In genomic region chr6:97617266-97617743, GRCm38 (mm10) we compare ENCODE assay signal across 8 mouse cellular contexts. TPM values are rescaled to one million over a fixed set of nuclear protein-coding genes. Genes with fewer than 3 reads are reported as not detected.
DNase-seq lines count a peak whose midpoint lies in the region; ATAC-seq and TF ChIP-seq lines count a peak whose summit lies in the region.

TSS of gene Frmd4b (minus strand) at chr6:97617541.

- peak; percentile 76 for ATAC-seq in embryonic facial prominence, embryonic 13.5 days (ENCODE audit: insufficient number of reproducible peaks, insufficient read depth, low FRiP score, low TSS enrichment, low read depth)
- ATAC-seq in midbrain, embryonic 11.5 days (ENCODE audit: low FRiP score): peak; percentile 95
- ATAC-seq in stomach, embryonic 15.5 days (ENCODE audit: insufficient read depth, low FRiP score, low read depth): peak; percentile 69; the same call in 1 of the 2 replicates

- TF ChIP-seq CTCF in kidney, adult 2 months (conservative IDR thresholded peaks at IDR 0.05; ENCODE audit: insufficient read depth, insufficient read length, low read depth, low read length): no peak

- under 1% methylated on average over 42 of the region's 42 CpGs for WGBS in embryonic facial prominence, embryonic 13.5 days
- WGBS in kidney, adult 2 months: 2% methylated on average over 41 of the region's 42 CpGs
- 1% methylated on average over 42 of the region's 42 CpGs for WGBS in midbrain, embryonic 11.5 days
- under 1% methylated on average over 41 of the region's 42 CpGs for WGBS in stomach, embryonic 15.5 days

- peak within 1 kb of the TSS; percentile 72 for H3K9ac ChIP-seq in embryonic facial prominence, embryonic 13.5 days
- H3K9ac ChIP-seq in midbrain, embryonic 11.5 days (ENCODE audit: low read length): peak within 1 kb of the TSS; percentile 90
- H3K9ac ChIP-seq in stomach, embryonic 15.5 days: peak within 1 kb of the TSS; percentile 12; the same call in 1 of the 2 replicates

- peaks cover 16% of the 10 kb centered on the region for H3K4me1 ChIP-seq in embryonic facial prominence, embryonic 13.5 days
- H3K4me1 ChIP-seq in kidney, adult 2 months (ENCODE audit: control insufficient read depth, insufficient read depth, low read length): peaks cover 4% of the 10 kb centered on the region; the same call in 1 of the 2 replicates
- peaks cover 15% of the 10 kb centered on the region for H3K4me1 ChIP-seq in midbrain, embryonic 11.5 days (ENCODE audit: control insufficient read depth, insufficient read depth, low read length)
- H3K4me1 ChIP-seq in stomach, embryonic 15.5 days: peaks cover 12% of the 10 kb centered on the region; the same call in 1 of the 2 replicates

- peak within 1 kb of the TSS; percentile 75 for H3K27ac ChIP-seq in embryonic facial prominence, embryonic 13.5 days
- no peak within 1 kb of the TSS for H3K27ac ChIP-seq in kidney, adult 2 months (ENCODE audit: insufficient read depth, low read depth, low read length)
- H3K27ac ChIP-seq in midbrain, embryonic 11.5 days (ENCODE audit: low read depth, low read length): peak within 1 kb of the TSS; percentile 86
- H3K27ac ChIP-seq in stomach, embryonic 15.5 days: peak within 1 kb of the TSS; percentile 54; the same call in 1 of the 2 replicates

- DNase-seq in spleen, postnatal 10 days (ENCODE audit: low spot score in 2 of 2): peak; percentile 3 to 12
- DNase-seq in spleen, adult 12 weeks (ENCODE audit: low spot score): no peak
- DNase-seq in heart, adult 8-10 months (ENCODE audit: low spot score): peak; percentile 48
- peak; percentile 57 for DNase-seq in kidney, adult 2 months
- DNase-seq in left cerebral cortex, postnatal 4 days: peak; percentile 85
- peak; percentile 97 for DNase-seq in midbrain, embryonic 11.5 days (ENCODE audit: low spot score, missing footprints)

- intact Hi-C loops in left cerebral cortex, postnatal 4 days (cut with DNase I): loop anchor here (5.0 kb wide), 1 partner anchor 120 kb away; no protein-coding TSS in a partner anchor

- peaks cover 29% of the 10 kb centered on the region for H3K27me3 ChIP-seq in embryonic facial prominence, embryonic 13.5 days
- 0 out of 2 replicates have a peak, but pooled peaks cover 1% of the 10 kb centered on the region for H3K27me3 ChIP-seq in kidney, adult 2 months (replicated peaks; ENCODE audit: control insufficient read depth, insufficient read depth, low read length)
- H3K27me3 ChIP-seq in midbrain, embryonic 11.5 days (ENCODE audit: control insufficient read depth, insufficient read depth, low read length): no peaks in the 10 kb centered on the region; the same call in 1 of the 2 replicates
- 0 out of 2 replicates have a peak, but pooled peaks cover 10% of the 10 kb centered on the region for H3K27me3 ChIP-seq in stomach, embryonic 15.5 days (replicated peaks)

- H3K36me3 ChIP-seq in embryonic facial prominence, embryonic 13.5 days: no peaks in the 10 kb centered on the region
- H3K36me3 ChIP-seq in kidney, adult 2 months (ENCODE audit: control insufficient read depth, insufficient read depth, low read length): no peaks in the 10 kb centered on the region
- no peaks in the 10 kb centered on the region for H3K36me3 ChIP-seq in midbrain, embryonic 11.5 days (ENCODE audit: control insufficient read depth, insufficient read depth, low read length)
- H3K36me3 ChIP-seq in stomach, embryonic 15.5 days: no peaks in the 10 kb centered on the region

- H3K9me3 ChIP-seq in embryonic facial prominence, embryonic 13.5 days: no peaks in the 10 kb centered on the region
- H3K9me3 ChIP-seq in midbrain, embryonic 11.5 days (ENCODE audit: control insufficient read depth, low read length): no peaks in the 10 kb centered on the region
- H3K9me3 ChIP-seq in stomach, embryonic 15.5 days: no peaks in the 10 kb centered on the region

- TF ChIP-seq POLR2A in kidney, adult 2 months (IDR thresholded peaks at IDR 0.05; ENCODE audit: low read depth, low read length): no peak

- peak within 1 kb of the TSS; percentile 62 for H3K4me3 ChIP-seq in embryonic facial prominence, embryonic 13.5 days
- H3K4me3 ChIP-seq in kidney, adult 2 months (ENCODE audit: insufficient read depth, low read depth, low read length): peak within 1 kb of the TSS; percentile 66
- peak within 1 kb of the TSS; percentile 80 for H3K4me3 ChIP-seq in midbrain, embryonic 11.5 days (ENCODE audit: low read depth, low read length)
- peak within 1 kb of the TSS; percentile 64 for H3K4me3 ChIP-seq in stomach, embryonic 15.5 days (replicated peaks)

- peak within 1 kb of the TSS; percentile 93 for H3K4me2 ChIP-seq in embryonic facial prominence, embryonic 13.5 days
- H3K4me2 ChIP-seq in midbrain, embryonic 11.5 days: peak within 1 kb of the TSS; percentile 79
- H3K4me2 ChIP-seq in stomach, embryonic 15.5 days: peak within 1 kb of the TSS; percentile 98

RNA-seq across cellular contexts. Expression of gene Frmd4b, which starts in this region (rescaled TPM):
- 13.5 and 15.4 TPM in 2 replicates for polyA plus RNA-seq in embryonic facial prominence, embryonic 13.5 days (2015; fragmentation: Nextera tagmentation; extraction: Ambion mirVana)
- 10 to 100 TPM; 10.1 to 13.1 (median 12.1) TPM for total RNA-seq in heart, adult 8-10 months (2022)
- polyA plus RNA-seq in kidney, adult 2 months (2012; rRNA removed): 17.5 and 18.2 TPM in 2 replicates
- total RNA-seq in left cerebral cortex, postnatal 4 days (2021): 10 to 100 TPM; 31.9 to 33.9 TPM
- 31.9 and 34.0 TPM in 2 replicates for polyA plus RNA-seq in midbrain, embryonic 11.5 days (2014; fragmentation: Nextera tagmentation; extraction: Ambion mirVana)
- polyA plus RNA-seq in stomach, embryonic 15.5 days (2015; fragmentation: Nextera tagmentation; extraction: Ambion mirVana): 14.6 and 17.2 TPM in 2 replicates

Comparison
In these comparisons a context has a peak if more than half of its experiments do, and no peak if none do; other contexts are left out.
1. H3K9ac ChIP-seq: peak in every context shown above with its lines; median percentile 90 in midbrain, embryonic 11.5 days; 72 in embryonic facial prominence, embryonic 13.5 days; 12 in stomach, embryonic 15.5 days.